Mouse (Mus musculus) neural tube, embryonic 13.5 days (tissue): ENCODE data around the gene 1810013L24Rik. TPM values are rescaled to one million over a fixed set of nuclear protein-coding genes. Genes with fewer than 3 reads are reported as not detected.

ENCODE experiments used
- ATAC-seq: fragments of 200-750 bp; cut with Nextera tagmentation; 2 replicates; pipeline ENCODE4 v1.8.0; 2017; ENCODE audit warnings: low read depth, mild to moderate bottlenecking, moderate TSS enrichment, moderate library complexity
- H3K27ac ChIP-seq: fragments of 300-500 bp; sonication (generic); replicated peaks from 2 replicates; pipeline ENCODE4 v1.5.1; 2015; ENCODE audit warnings: moderate library complexity, mild to moderate bottlenecking, inconsistent platforms
- H3K27me3 ChIP-seq: fragments of 300-500 bp; sonication (generic); 2 replicates; pipeline ENCODE4 v1.6.1; 2015; ENCODE audit warnings: mild to moderate bottlenecking, inconsistent platforms
- H3K36me3 ChIP-seq: fragments of 300-500 bp; sonication (generic); 2 replicates; pipeline ENCODE4 v1.6.1; 2015; ENCODE audit warnings: mild to moderate bottlenecking, inconsistent platforms
- H3K4me1 ChIP-seq: fragments of 300-500 bp; sonication (generic); replicated peaks from 2 replicates; pipeline ENCODE4 v1.6.1; 2015; ENCODE audit warnings: inconsistent platforms
- H3K4me2 ChIP-seq: fragments of 300-500 bp; sonication (generic); 2 replicates; pipeline ENCODE4 v1.6.1; 2015; ENCODE audit warnings: inconsistent platforms, mild to moderate bottlenecking, moderate library complexity
- H3K4me3 ChIP-seq: fragments of 300-500 bp; sonication (generic); 2 replicates; pipeline ENCODE4 v1.5.1; 2015; ENCODE audit warnings: mild to moderate bottlenecking, inconsistent platforms
- H3K9ac ChIP-seq: fragments of 300-500 bp; sonication (generic); 2 replicates; pipeline ENCODE4 v1.6.1; 2015; ENCODE audit warnings: moderate library complexity, mild to moderate bottlenecking, inconsistent platforms
- H3K9me3 ChIP-seq: fragments of 300-500 bp; sonication (generic); 2 replicates; pipeline ENCODE4 v1.6.1; 2016; ENCODE audit warnings: inconsistent platforms
- WGBS: fragments of 180-500 bp; shearing (Covaris S2); methylation state at CpG from one replicate; pipeline ENCODE4 v1.1.7; 2015; 5-methylcytosine and 5-hydroxymethylcytosine counted together
- polyA plus RNA-seq: library from polyadenylated mRNA; unstranded; fragments of >200 nt; fragmentation: Nextera tagmentation; extraction: Ambion mirVana; gene quantifications from 2 replicates; pipeline ENCODE4 v1.2.1, GENCODE M21; 2015

1810013L24Rik gene
- polyA plus RNA-seq, 1 experiment from 2014 or later: 34.9 TPM

DNA sequence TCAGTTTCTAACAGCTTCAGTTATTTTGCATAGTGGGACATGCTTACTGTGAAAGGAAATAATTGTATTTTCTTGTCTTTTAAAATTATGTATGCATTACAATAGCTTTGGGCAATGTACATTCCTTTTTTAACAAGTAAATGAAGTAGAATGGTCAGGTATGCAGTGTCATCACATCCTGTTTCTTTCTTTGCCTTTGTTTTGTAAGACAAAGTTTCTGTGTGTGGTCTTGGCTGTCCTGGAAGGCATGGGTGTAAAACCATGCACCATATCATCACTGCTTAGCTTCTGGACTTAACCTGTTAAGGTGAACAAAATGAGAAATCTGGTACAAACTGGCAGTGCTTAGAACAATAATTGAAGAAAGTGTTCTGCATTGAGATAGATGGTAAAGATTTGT is 9.0 kb downstream of the 1810013L24Rik start:
- H3K9ac ChIP-seq: no peak overlapping the region
- no peaks in the 10 kb centered on the region for H3K9me3 ChIP-seq
- no peak overlapping the region for H3K27ac ChIP-seq
- no peak overlapping the region for H3K4me3 ChIP-seq
- peaks cover 58% of the 10 kb centered on the region for H3K36me3 ChIP-seq
- H3K4me1 ChIP-seq: peaks cover 38% of the 10 kb centered on the region
- no peaks in the 10 kb centered on the region for H3K27me3 ChIP-seq
- no peak for ATAC-seq
- no peak overlapping the region for H3K4me2 ChIP-seq

DNA sequence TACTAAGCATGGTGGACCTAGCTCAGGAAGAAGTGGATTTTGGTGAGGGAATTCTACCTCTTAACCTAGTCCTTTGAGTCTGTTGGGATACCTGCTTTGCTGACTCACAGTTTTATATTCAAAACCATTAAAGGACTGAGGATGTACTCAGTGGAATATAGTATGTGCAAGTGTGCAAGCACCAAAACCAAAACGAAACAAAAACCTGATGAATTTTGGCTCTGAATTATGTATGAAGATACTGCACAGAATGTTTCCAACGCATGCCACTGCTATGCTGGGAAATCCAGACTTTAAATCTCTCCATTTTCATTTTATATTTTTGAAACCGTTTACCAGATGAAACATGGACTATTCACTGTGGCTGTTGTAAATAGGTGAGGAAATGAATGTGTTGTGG is 10.7 kb downstream of the 1810013L24Rik start:
- H3K27me3 ChIP-seq: no peaks in the 10 kb centered on the region
- no peak overlapping the region for H3K27ac ChIP-seq
- H3K36me3 ChIP-seq: peaks cover 64% of the 10 kb centered on the region
- H3K4me2 ChIP-seq: no peak overlapping the region
- ATAC-seq: no peak
- 92% methylated on average over 3 of the region's 3 CpGs for WGBS
- no peak overlapping the region for H3K9ac ChIP-seq
- no peaks in the 10 kb centered on the region for H3K9me3 ChIP-seq
- H3K4me1 ChIP-seq: peaks cover 23% of the 10 kb centered on the region
- H3K4me3 ChIP-seq: no peak overlapping the region

- Histone ChIP-seq H3K4me2 (no peak overlapping the region), H3K4me3 (no peak overlapping the region), H3K27me3 (no peaks in the 10 kb centered on the region), H3K9me3 (no peaks in the 10 kb centered on the region), H3K27ac (no peak overlapping the region), H3K9ac (no peak overlapping the region), H3K4me1 (peaks cover 13% of the 10 kb centered on the region), H3K36me3 (peaks cover 56% of the 10 kb centered on the region)
- 92% methylated on average over 10 of the region's 10 CpGs for WGBS
- ATAC-seq: no peak
These were observed 13.1 kb downstream of the 1810013L24Rik start for GRCm38 (mm10) chr16:8842962-8843361.

GRCm38 (mm10) chr16:8843580-8844175 is 13.8 kb downstream of the 1810013L24Rik start:
- 83% methylated on average over 3 of the region's 3 CpGs for WGBS
- H3K9me3 ChIP-seq: no peaks in the 10 kb centered on the region
- H3K4me1 ChIP-seq: peaks cover 19% of the 10 kb centered on the region
- no peak overlapping the region for H3K9ac ChIP-seq
- no peak for ATAC-seq
- H3K4me3 ChIP-seq: no peak overlapping the region
- H3K4me2 ChIP-seq: no peak overlapping the region
- no peaks in the 10 kb centered on the region for H3K27me3 ChIP-seq
- peaks cover 53% of the 10 kb centered on the region for H3K36me3 ChIP-seq
- H3K27ac ChIP-seq: no peak overlapping the region

- 89% methylated on average over 4 of the region's 4 CpGs for WGBS
- H3K9me3 ChIP-seq: no peaks in the 10 kb centered on the region
- H3K27me3 ChIP-seq: no peaks in the 10 kb centered on the region
These were observed 16.1 kb downstream of the 1810013L24Rik start for GRCm38 (mm10) chr16:8845986-8846385.

GRCm38 (mm10) chr16:8848309-8849068 is 18.6 kb downstream of the 1810013L24Rik start:
- Histone ChIP-seq H3K4me2 (no peak overlapping the region), H3K4me3 (no peak overlapping the region), H3K27ac (no peak overlapping the region), H3K27me3 (no peaks in the 10 kb centered on the region), H3K9me3 (no peaks in the 10 kb centered on the region), H3K36me3 (peaks cover 26% of the 10 kb centered on the region), H3K9ac (no peak overlapping the region), H3K4me1 (peaks cover 41% of the 10 kb centered on the region)
- ATAC-seq: no peak
- whole genome bisulfite sequencing: 86% methylated on average over 4 of the region's 4 CpGs

More at GRCm38 (mm10) chr16:8845986-8846385, 16.1 kb downstream of the 1810013L24Rik start:
- Histone ChIP-seq H3K36me3 (peaks cover 42% of the 10 kb centered on the region), H3K27ac (no peak overlapping the region), H3K4me2 (no peak overlapping the region), H3K9ac (no peak overlapping the region), H3K4me1 (peaks cover 26% of the 10 kb centered on the region), H3K4me3 (no peak overlapping the region)
- ATAC-seq: no peak

GRCm38 (mm10) chr16:8849929-8850328 is 20.0 kb downstream of the 1810013L24Rik start:
- Histone ChIP-seq H3K4me1 (peaks cover 41% of the 10 kb centered on the region), H3K9ac (no peak overlapping the region), H3K4me3 (no peak overlapping the region), H3K27ac (no peak overlapping the region), H3K9me3 (no peaks in the 10 kb centered on the region), H3K36me3 (peaks cover 19% of the 10 kb centered on the region; the same call in 1 of the 2 replicates), H3K4me2 (no peak overlapping the region), H3K27me3 (no peaks in the 10 kb centered on the region)
- 88% methylated on average over 1 of the region's 1 CpGs for WGBS
- no peak for ATAC-seq

- Histone ChIP-seq H3K9me3 (no peaks in the 10 kb centered on the region), H3K4me3 (no peak overlapping the region), H3K4me1 (peaks cover 18% of the 10 kb centered on the region), H3K27me3 (no peaks in the 10 kb centered on the region), H3K4me2 (no peak overlapping the region), H3K36me3 (peaks cover 41% of the 10 kb centered on the region), H3K9ac (no peak overlapping the region), H3K27ac (no peak overlapping the region)
- ATAC-seq: no peak
- WGBS: 95% methylated on average over 2 of the region's 2 CpGs
These were observed 25.2 kb downstream of the 1810013L24Rik start for GRCm38 (mm10) chr16:8855143-8855542.

GRCm38 (mm10) chr16:8856820-8857219 is 26.9 kb downstream of the 1810013L24Rik start:
- 85% methylated on average over 2 of the region's 2 CpGs for WGBS
- Histone ChIP-seq H3K9me3 (no peaks in the 10 kb centered on the region), H3K27ac (no peak overlapping the region), H3K36me3 (peaks cover 49% of the 10 kb centered on the region), H3K4me2 (no peak overlapping the region), H3K4me3 (no peak overlapping the region), H3K27me3 (no peaks in the 10 kb centered on the region), H3K4me1 (peaks cover 10% of the 10 kb centered on the region), H3K9ac (no peak overlapping the region)
- ATAC-seq: no peak

DNA sequence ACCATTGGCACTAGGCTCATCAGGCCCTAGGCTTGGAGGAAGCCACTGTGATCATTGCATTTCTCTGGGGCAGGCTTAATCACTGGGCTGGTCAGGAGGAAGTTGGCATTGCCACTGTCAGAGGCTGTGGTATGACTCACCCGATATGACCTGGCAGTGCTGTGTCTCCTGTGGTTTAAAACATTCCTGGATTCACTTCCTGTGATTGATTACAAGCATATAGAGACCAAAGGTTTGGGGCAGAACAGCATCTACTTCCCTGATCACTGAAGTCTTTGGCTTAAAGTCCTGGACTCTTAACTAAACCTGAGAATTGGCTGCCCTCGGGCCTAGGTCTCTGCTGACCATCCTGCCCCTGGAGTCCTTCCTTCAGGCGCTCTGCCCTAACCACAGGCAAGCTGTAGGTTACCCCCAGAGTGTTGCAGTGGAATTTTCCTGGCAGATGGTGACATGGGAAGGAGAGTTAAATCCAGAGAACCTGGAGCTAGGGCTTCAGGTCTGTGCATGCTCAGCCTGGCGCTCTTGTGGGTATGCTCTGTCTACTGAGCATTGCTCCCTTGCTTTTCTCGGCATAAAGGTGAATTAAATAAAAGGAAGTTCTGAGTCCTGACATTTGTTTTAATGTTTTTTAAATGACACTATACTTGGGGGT is 32.6 kb downstream of the 1810013L24Rik start:
- Histone ChIP-seq H3K4me1 (no peaks in the 10 kb centered on the region), H3K4me3 (no peak overlapping the region), H3K9me3 (no peaks in the 10 kb centered on the region), H3K27me3 (no peaks in the 10 kb centered on the region), H3K4me2 (no peak overlapping the region), H3K27ac (no peak overlapping the region), H3K9ac (no peak overlapping the region), H3K36me3 (peaks cover 39% of the 10 kb centered on the region)
- no peak for ATAC-seq
- WGBS: 92% methylated on average over 5 of the region's 5 CpGs

- peaks cover 22% of the 10 kb centered on the region for H3K36me3 ChIP-seq
- 78% methylated on average over 4 of the region's 4 CpGs for WGBS
- H3K27me3 ChIP-seq: no peaks in the 10 kb centered on the region
- ATAC-seq: no peak
- H3K4me3 ChIP-seq: no peak overlapping the region
- no peak overlapping the region for H3K9ac ChIP-seq
- no peaks in the 10 kb centered on the region for H3K9me3 ChIP-seq
- H3K4me1 ChIP-seq: no peaks in the 10 kb centered on the region
- H3K27ac ChIP-seq: no peak overlapping the region
- H3K4me2 ChIP-seq: no peak overlapping the region
These were observed 34.3 kb downstream of the 1810013L24Rik start for GRCm38 (mm10) chr16:8864223-8864631.

- Histone ChIP-seq H3K4me3 (no peak overlapping the region), H3K4me1 (0 out of 2 replicates have a peak, but pooled peaks cover 6% of the 10 kb centered on the region), H3K9me3 (no peaks in the 10 kb centered on the region), H3K27ac (no peak overlapping the region), H3K4me2 (no peak overlapping the region), H3K36me3 (no peaks in the 10 kb centered on the region), H3K27me3 (no peaks in the 10 kb centered on the region), H3K9ac (no peak overlapping the region)
- WGBS: 85% methylated on average over 5 of the region's 5 CpGs
- no peak for ATAC-seq
These were observed 37.6 kb downstream of the 1810013L24Rik start for GRCm38 (mm10) chr16:8867406-8867955.
